Mouse (Mus musculus) liver, embryonic 11.5 days (tissue): Measurements from ENCODE around the gene Smarca4. TPM values are rescaled to one million over a fixed set of nuclear protein-coding genes. Genes with fewer than 3 reads are reported as not detected.

ENCODE experiments used
- ATAC-seq: fragments of 200-750 bp; cut with Nextera tagmentation; replicated peaks from 2 replicates; pipeline ENCODE4 v1.8.0; 2017; ENCODE audit warnings: moderate number of reproducible peaks, mild to moderate bottlenecking, moderate TSS enrichment, moderate library complexity; ENCODE audit not compliant: low FRiP score
- DNase-seq: peaks from one replicate; pipeline ENCODE4 v3.0.0-alpha.2; 2017; ENCODE audit warnings: low spot score
- H3K27ac ChIP-seq: fragments of 300-500 bp; sonication (generic); 2 replicates; pipeline ENCODE4 v1.5.1; 2014; ENCODE audit warnings: mild to moderate bottlenecking, low read depth, low read length, control low read depth
- H3K27me3 ChIP-seq: fragments of 300-500 bp; sonication (generic); replicated peaks from 2 replicates; pipeline ENCODE4 v1.6.1; 2014; ENCODE audit warnings: low read length, mixed read lengths; ENCODE audit not compliant: control insufficient read depth, insufficient read depth
- H3K36me3 ChIP-seq: fragments of 300-500 bp; sonication (generic); 2 replicates; pipeline ENCODE4 v1.6.1; 2014; ENCODE audit warnings: mild to moderate bottlenecking, low read length, moderate library complexity, mixed read lengths; ENCODE audit not compliant: control insufficient read depth, insufficient read depth
- H3K4me1 ChIP-seq: fragments of 300-500 bp; sonication (generic); replicated peaks from 2 replicates; pipeline ENCODE4 v1.6.1; 2014; ENCODE audit warnings: low read length, mixed read lengths; ENCODE audit not compliant: control insufficient read depth, insufficient read depth
- H3K4me2 ChIP-seq: fragments of 300-500 bp; sonication (generic); 2 replicates; pipeline ENCODE4 v1.6.1; 2014; ENCODE audit warnings: mild to moderate bottlenecking, control low read depth, moderate library complexity
- H3K4me3 ChIP-seq: fragments of 300-500 bp; sonication (generic); 2 replicates; pipeline ENCODE4 v1.5.1; 2014; ENCODE audit warnings: low read depth, low read length, control low read depth
- H3K9ac ChIP-seq: fragments of 300-500 bp; sonication (generic); 2 replicates; pipeline ENCODE4 v1.6.1; 2014; ENCODE audit warnings: low read depth, low read length, control low read depth
- H3K9me3 ChIP-seq: fragments of 300-500 bp; sonication (generic); 2 replicates; pipeline ENCODE4 v1.6.1; 2016; ENCODE audit warnings: low read length, inconsistent platforms, mixed read lengths; ENCODE audit not compliant: control insufficient read depth
- WGBS: fragments of 180-500 bp; shearing (Covaris S2); extraction: QIAGEN DNeasy Blood & Tissue Kit; methylation state at CpG from one replicate; pipeline ENCODE4 v1.1.7; 2014; 5-methylcytosine and 5-hydroxymethylcytosine counted together
- polyA plus RNA-seq: library from polyadenylated mRNA; unstranded; fragments of >200 nt; fragmentation: Nextera tagmentation; extraction: Ambion mirVana; gene quantifications from 2 replicates; pipeline ENCODE4 v1.2.1, GENCODE M21; 2014

Smarca4 gene
- polyA plus RNA-seq, 1 experiment from 2014 or later, result 86.1 TPM

GRCm38 (mm10) chr9:21662034-21662433 lies 46.1 kb downstream of the Smarca4 start:
- DNase-seq (no peak), ATAC-seq (no peak)
- Histone ChIP-seq H3K9me3 (no peaks in the 10 kb centered on the region), H3K27ac (no peak overlapping the region), H3K4me2 (no peak overlapping the region), H3K9ac (no peak overlapping the region), H3K4me3 (no peak overlapping the region), H3K36me3 (peaks cover 87% of the 10 kb centered on the region), H3K27me3 (no peaks in the 10 kb centered on the region), H3K4me1 (no peaks in the 10 kb centered on the region)
- 93% methylated on average over 5 of the region's 5 CpGs for WGBS

GRCm38 (mm10) chr9:21668946-21669345 lies 53.0 kb downstream of the Smarca4 start:
- no peaks in the 10 kb centered on the region for H3K9me3 ChIP-seq
- H3K4me2 ChIP-seq, result no peak overlapping the region
- H3K4me1 ChIP-seq, result no peaks in the 10 kb centered on the region
- H3K36me3 ChIP-seq, result peaks cover 91% of the 10 kb centered on the region
- H3K27me3 ChIP-seq, result no peaks in the 10 kb centered on the region
- ATAC-seq, result no peak
- no peak for DNase-seq
- no peak overlapping the region for H3K4me3 ChIP-seq
- WGBS, result 90% methylated on average over 7 of the region's 7 CpGs
- no peak overlapping the region for H3K9ac ChIP-seq
- no peak overlapping the region for H3K27ac ChIP-seq

- Histone ChIP-seq H3K27ac (no peak overlapping the region), H3K36me3 (peaks cover 88% of the 10 kb centered on the region), H3K4me1 (no peaks in the 10 kb centered on the region), H3K4me3 (no peak overlapping the region), H3K4me2 (no peak overlapping the region), H3K27me3 (no peaks in the 10 kb centered on the region), H3K9ac (no peak overlapping the region), H3K9me3 (no peaks in the 10 kb centered on the region)
- DNase-seq, result no peak
- 91% methylated on average over 6 of the region's 6 CpGs for WGBS
- ATAC-seq, result no peak
Observed at GRCm38 (mm10) chr9:21670354-21670753, 54.4 kb downstream of the Smarca4 start.

- H3K4me1 ChIP-seq, result no peaks in the 10 kb centered on the region
- peaks cover 84% of the 10 kb centered on the region for H3K36me3 ChIP-seq
- ATAC-seq (no peak), DNase-seq (no peak)
- H3K27me3 ChIP-seq, result no peaks in the 10 kb centered on the region
- no peak overlapping the region for H3K27ac ChIP-seq
- H3K4me2 ChIP-seq, result no peak overlapping the region
- H3K9ac ChIP-seq, result no peak overlapping the region
- H3K4me3 ChIP-seq, result no peak overlapping the region
- 91% methylated on average over 5 of the region's 5 CpGs for WGBS
- no peaks in the 10 kb centered on the region for H3K9me3 ChIP-seq
Observed at GRCm38 (mm10) chr9:21671753-21672152, 55.8 kb downstream of the Smarca4 start.

GRCm38 (mm10) chr9:21677706-21678105 lies 61.7 kb downstream of the Smarca4 start:
- WGBS, result 93% methylated on average over 17 of the region's 17 CpGs
- Histone ChIP-seq H3K27me3 (no peaks in the 10 kb centered on the region), H3K36me3 (peaks cover 72% of the 10 kb centered on the region), H3K4me1 (no peaks in the 10 kb centered on the region), H3K27ac (no peak overlapping the region), H3K9ac (no peak overlapping the region), H3K9me3 (no peaks in the 10 kb centered on the region), H3K4me2 (no peak overlapping the region), H3K4me3 (no peak overlapping the region)
- DNase-seq (no peak), ATAC-seq (no peak)

- ATAC-seq (no peak), DNase-seq (no peak)
- Histone ChIP-seq H3K9me3 (no peaks in the 10 kb centered on the region), H3K9ac (no peak overlapping the region), H3K4me2 (no peak overlapping the region), H3K27ac (no peak overlapping the region), H3K36me3 (peaks cover 72% of the 10 kb centered on the region), H3K27me3 (no peaks in the 10 kb centered on the region), H3K4me3 (no peak overlapping the region), H3K4me1 (no peaks in the 10 kb centered on the region)
- 86% methylated on average over 4 of the region's 4 CpGs for WGBS
Observed at GRCm38 (mm10) chr9:21680448-21680847, 64.5 kb downstream of the Smarca4 start.

- H3K9ac ChIP-seq, result no peak overlapping the region
- peaks cover 74% of the 10 kb centered on the region for H3K36me3 ChIP-seq
- no peaks in the 10 kb centered on the region for H3K9me3 ChIP-seq
- ATAC-seq (no peak), DNase-seq (no peak)
- H3K4me2 ChIP-seq, result no peak overlapping the region
- no peak overlapping the region for H3K27ac ChIP-seq
- H3K4me1 ChIP-seq, result no peaks in the 10 kb centered on the region
- no peak overlapping the region for H3K4me3 ChIP-seq
- no peaks in the 10 kb centered on the region for H3K27me3 ChIP-seq
- WGBS, result 82% methylated on average over 4 of the region's 4 CpGs
Observed at GRCm38 (mm10) chr9:21682827-21683226, 66.9 kb downstream of the Smarca4 start.

GRCm38 (mm10) chr9:21683897-21684296 lies 67.9 kb downstream of the Smarca4 start:
- Histone ChIP-seq H3K9ac (no peak overlapping the region), H3K4me3 (no peak overlapping the region), H3K27me3 (no peaks in the 10 kb centered on the region), H3K4me1 (no peaks in the 10 kb centered on the region), H3K9me3 (no peaks in the 10 kb centered on the region), H3K27ac (no peak overlapping the region), H3K4me2 (no peak overlapping the region), H3K36me3 (peaks cover 67% of the 10 kb centered on the region)
- 87% methylated on average over 3 of the region's 3 CpGs for WGBS
- DNase-seq, result no peak
- ATAC-seq, result no peak

GRCm38 (mm10) chr9:21688554-21688953 lies 72.6 kb downstream of the Smarca4 start:
- no peak overlapping the region for H3K4me3 ChIP-seq
- no peak overlapping the region for H3K27ac ChIP-seq
- no peak for DNase-seq
- no peak overlapping the region for H3K9ac ChIP-seq
- H3K4me2 ChIP-seq, result no peak overlapping the region
- no peaks in the 10 kb centered on the region for H3K9me3 ChIP-seq
- H3K36me3 ChIP-seq, result peaks cover 53% of the 10 kb centered on the region
- no peaks in the 10 kb centered on the region for H3K27me3 ChIP-seq
- ATAC-seq, result 0 out of 2 replicates have a peak, but pooled peaks have one; percentile 29
- H3K4me1 ChIP-seq, result no peaks in the 10 kb centered on the region
- 77% methylated on average over 7 of the region's 7 CpGs for WGBS
